Mouse (Mus musculus): ENCODE results near the gene Gal3st4.

- no peak for TF ChIP-seq POLR2A (IDR thresholded peaks at IDR 0.05; ENCODE audit: control insufficient read depth in 1 of 2, insufficient read depth in 1 of 2, low read depth in 1 of 2, low read length in 2 of 2, poor library complexity in 1 of 2)
- no peak for TF ChIP-seq MYB (IDR thresholded peaks at IDR 0.05; ENCODE audit: low read depth, low read length)
- no peak for TF ChIP-seq MAFK (IDR thresholded peaks at IDR 0.05; ENCODE audit: borderline replicate concordance, low read depth, low read length)
- TF ChIP-seq GABPA (IDR thresholded peaks at IDR 0.05; ENCODE audit: low read depth, low read length): no peak
- no peak for TF ChIP-seq USF1 (IDR thresholded peaks at IDR 0.05; ENCODE audit: low read depth, low read length)
- TF ChIP-seq HCFC1 (IDR thresholded peaks at IDR 0.05; ENCODE audit: low read depth, low read length): no peak
- TF ChIP-seq CTCF (IDR thresholded peaks at IDR 0.05 in 2 of 3, conservative IDR thresholded peaks at IDR 0.05 in 1 of 3; ENCODE audit: control insufficient read depth in 1 of 3, insufficient read depth in 1 of 3, low read depth in 2 of 3, low read length in 3 of 3, poor library complexity in 1 of 3, severe bottlenecking in 1 of 3): no peak
- TF ChIP-seq USF2 (IDR thresholded peaks at IDR 0.05; ENCODE audit: borderline replicate concordance in 1 of 2, insufficient read depth in 1 of 2, low read depth in 1 of 2, low read length in 2 of 2): no peak
Observed at GRCm38 (mm10) chr5:138265712-138266111, 6.9 kb downstream of the Gal3st4 start.
